Comparison of ENCODE assay signal across 8 mouse cellular contexts in genomic region chr2:70838536-70839216, GRCm38 (mm10). TPM values are rescaled to one million over a fixed set of nuclear protein-coding genes. Genes with fewer than 3 reads are reported as not detected.
DNase-seq lines count a peak whose midpoint lies in the region; ATAC-seq and TF ChIP-seq lines count a peak whose summit lies in the region.

No protein-coding gene starts in this region.

- TF ChIP-seq CTCF in hindbrain, postnatal 0 days (IDR thresholded peaks at IDR 0.05; ENCODE audit: low read depth) = no peak
- no peak for TF ChIP-seq CTCF in left cerebral cortex, adult 2 months (IDR thresholded peaks at IDR 0.05)

- ATAC-seq in hindbrain, embryonic 11.5 days (ENCODE audit: low FRiP score) = no peak
- no peak for ATAC-seq in hindbrain, postnatal 0 days
- ATAC-seq in liver, embryonic 11.5 days (replicated peaks; ENCODE audit: low FRiP score) = peak; percentile 70; the same call in 1 of the 2 replicates
- ATAC-seq in stomach, embryonic 14.5 days (ENCODE audit: insufficient number of reproducible peaks, insufficient read depth, low FRiP score, low read depth) = peak; percentile 18; the same call in 1 of the 2 replicates

- peak; percentile 25 for DNase-seq in hindbrain, embryonic 11.5 days (ENCODE audit: low spot score)
- DNase-seq in hindbrain, postnatal 0 days (ENCODE audit: low spot score) = no peak
- DNase-seq in ZHBTc4 (ENCODE audit: low read depth, low spot score) = peak; percentile 67
- DNase-seq in liver, embryonic 11.5 days (ENCODE audit: low spot score) = no peak
- no peak for DNase-seq in adrenal gland, adult 8-10 months
- DNase-seq in left cerebral cortex, adult 2 months (ENCODE audit: extremely low spot score in 1 of 2, low spot score in 2 of 2) = no peak
- no peak for DNase-seq in left cerebral cortex, adult 8-10 months (ENCODE audit: low spot score in 2 of 2)

- no peak overlapping the region for H3K9ac ChIP-seq in hindbrain, embryonic 11.5 days (ENCODE audit: low read depth, low read length)
- no peak overlapping the region for H3K9ac ChIP-seq in hindbrain, postnatal 0 days (replicated peaks; ENCODE audit: low read length)
- H3K9ac ChIP-seq in liver, embryonic 11.5 days (ENCODE audit: low read depth, low read length) = peak overlapping the region; percentile 40; the same call in 1 of the 2 replicates
- no peak overlapping the region for H3K9ac ChIP-seq in stomach, embryonic 14.5 days (replicated peaks; ENCODE audit: low read depth, low read length)

- no peak overlapping the region for H3K4me3 ChIP-seq in hindbrain, embryonic 11.5 days (ENCODE audit: low read depth, low read length)
- no peak overlapping the region for H3K4me3 ChIP-seq in hindbrain, postnatal 0 days (ENCODE audit: low read length)
- peak overlapping the region; percentile 26 for H3K4me3 ChIP-seq in liver, embryonic 11.5 days (ENCODE audit: low read depth, low read length)
- H3K4me3 ChIP-seq in stomach, embryonic 14.5 days (ENCODE audit: low read depth, low read length) = no peak overlapping the region
- H3K4me3 ChIP-seq in left cerebral cortex, adult 2 months = no peak overlapping the region

- intact Hi-C loops in left cerebral cortex, adult 2 months (cut with DNase I) = no loop called here

- no peak overlapping the region for H3K27ac ChIP-seq in hindbrain, embryonic 11.5 days (ENCODE audit: low read depth, low read length)
- no peak overlapping the region for H3K27ac ChIP-seq in hindbrain, postnatal 0 days
- H3K27ac ChIP-seq in liver, embryonic 11.5 days (ENCODE audit: low read depth, low read length) = no peak overlapping the region
- no peak overlapping the region for H3K27ac ChIP-seq in stomach, embryonic 14.5 days (ENCODE audit: low read length)
- no peak overlapping the region for H3K27ac ChIP-seq in left cerebral cortex, adult 2 months

- no peaks in the 10 kb centered on the region for H3K36me3 ChIP-seq in hindbrain, embryonic 11.5 days (ENCODE audit: control insufficient read depth, insufficient read depth, low read length)
- H3K36me3 ChIP-seq in hindbrain, postnatal 0 days (ENCODE audit: insufficient read depth, low read length) = no peaks in the 10 kb centered on the region
- H3K36me3 ChIP-seq in liver, embryonic 11.5 days (ENCODE audit: control insufficient read depth, insufficient read depth, low read length) = no peaks in the 10 kb centered on the region
- no peaks in the 10 kb centered on the region for H3K36me3 ChIP-seq in stomach, embryonic 14.5 days (ENCODE audit: control insufficient read depth, insufficient read depth, low read length)

- no peaks in the 10 kb centered on the region for H3K9me3 ChIP-seq in hindbrain, embryonic 11.5 days (ENCODE audit: control insufficient read depth, low read length)
- H3K9me3 ChIP-seq in hindbrain, postnatal 0 days (ENCODE audit: low read length) = no peaks in the 10 kb centered on the region
- no peaks in the 10 kb centered on the region for H3K9me3 ChIP-seq in liver, embryonic 11.5 days (ENCODE audit: control insufficient read depth, low read length)
- no peaks in the 10 kb centered on the region for H3K9me3 ChIP-seq in stomach, embryonic 14.5 days (ENCODE audit: control insufficient read depth, low read depth, low read length)

- H3K4me2 ChIP-seq in hindbrain, embryonic 11.5 days (replicated peaks; ENCODE audit: low read depth, low read length) = no peak overlapping the region
- no peak overlapping the region for H3K4me2 ChIP-seq in hindbrain, postnatal 0 days (ENCODE audit: low read depth, low read length)
- H3K4me2 ChIP-seq in liver, embryonic 11.5 days = peak overlapping the region; percentile 61
- no peak overlapping the region for H3K4me2 ChIP-seq in stomach, embryonic 14.5 days (replicated peaks; ENCODE audit: low read depth, low read length)

- 40% methylated on average over 12 of the region's 12 CpGs for WGBS in hindbrain, embryonic 11.5 days
- 29% methylated on average over 12 of the region's 12 CpGs for WGBS in hindbrain, postnatal 0 days
- WGBS in liver, embryonic 11.5 days = 16% methylated on average over 12 of the region's 12 CpGs
- WGBS in stomach, embryonic 14.5 days = 29% methylated on average over 12 of the region's 12 CpGs

- H3K4me1 ChIP-seq in hindbrain, embryonic 11.5 days (replicated peaks; ENCODE audit: control insufficient read depth, insufficient read depth, low read length) = no peaks in the 10 kb centered on the region
- no peaks in the 10 kb centered on the region for H3K4me1 ChIP-seq in hindbrain, postnatal 0 days (ENCODE audit: insufficient read depth, low read length)
- peaks cover 10% of the 10 kb centered on the region for H3K4me1 ChIP-seq in liver, embryonic 11.5 days (replicated peaks; ENCODE audit: control insufficient read depth, insufficient read depth, low read length)
- H3K4me1 ChIP-seq in stomach, embryonic 14.5 days (ENCODE audit: control insufficient read depth, insufficient read depth, low read length) = no peaks in the 10 kb centered on the region

- H3K27me3 ChIP-seq in hindbrain, embryonic 11.5 days (ENCODE audit: control insufficient read depth, insufficient read depth, low read length) = no peaks in the 10 kb centered on the region
- H3K27me3 ChIP-seq in hindbrain, postnatal 0 days (ENCODE audit: insufficient read depth, low read length) = no peaks in the 10 kb centered on the region
- no peaks in the 10 kb centered on the region for H3K27me3 ChIP-seq in liver, embryonic 11.5 days (replicated peaks; ENCODE audit: control insufficient read depth, insufficient read depth, low read length)
- no peaks in the 10 kb centered on the region for H3K27me3 ChIP-seq in stomach, embryonic 14.5 days (ENCODE audit: control insufficient read depth, insufficient read depth, low read length)

RNA-seq across cellular contexts. Expression of gene Tlk1, which starts 13.1 kb away (rescaled TPM):
- 36.8 and 45.4 TPM in 2 replicates for polyA plus RNA-seq in hindbrain, embryonic 11.5 days (2014; fragmentation: Nextera tagmentation; extraction: Ambion mirVana)
- total RNA-seq in hindbrain, postnatal 0 days (2014; rRNA removed) = 17.3 and 22.8 TPM in 2 replicates
- polyA plus RNA-seq in hindbrain, postnatal 0 days (2015; fragmentation: Nextera tagmentation; extraction: Ambion mirVana) = 23.8 and 27.0 TPM in 2 replicates
- polyA plus RNA-seq in liver, embryonic 11.5 days (2014; fragmentation: Nextera tagmentation; extraction: Ambion mirVana) = 52.2 and 54.7 TPM in 2 replicates
- 39.6 and 42.0 TPM in 2 replicates for polyA plus RNA-seq in stomach, embryonic 14.5 days (2014; fragmentation: Nextera tagmentation; extraction: Ambion mirVana)
- total RNA-seq in adrenal gland, adult 8-10 months (2022) = 10 to 100 TPM; 58.4 to 69.2 (median 61.3) TPM
- total RNA-seq in left cerebral cortex, adult 2 months (2021) = 10 to 100 TPM; 81.1 to 83.4 TPM
- 100 to 1,000 TPM in 1 of 4 experiments, 10 to 100 TPM in 3; 90.1 to 104 (median 97.0) TPM for total RNA-seq in left cerebral cortex, adult 8-10 months (2022)

Comparison
In these comparisons a context has a peak if more than half of its experiments do, and no peak if none do; other contexts are left out.
1. DNase-seq: peak in hindbrain, embryonic 11.5 days (single experiment) and ZHBTc4 (single experiment); none in hindbrain, postnatal 0 days (single experiment), liver, embryonic 11.5 days (single experiment), adrenal gland, adult 8-10 months (single experiment), left cerebral cortex, adult 2 months (0 of 2) and left cerebral cortex, adult 8-10 months (0 of 2).
2. ATAC-seq: peak in liver, embryonic 11.5 days (single experiment) and stomach, embryonic 14.5 days (single experiment); none in hindbrain, embryonic 11.5 days (single experiment) and hindbrain, postnatal 0 days (single experiment).